Mouse (Mus musculus) bone marrow, adult 2 months (tissue): Measurements from ENCODE around the gene Nme9. TPM values are rescaled to one million over a fixed set of nuclear protein-coding genes. Genes with fewer than 3 reads are reported as not detected.
A peak's percentile ranks its signal among the peaks of the same experiment; 100 is the strongest.

Experiments
- H3K27ac ChIP-seq: fragments of 200-500 bp; 2 replicates; pipeline ENCODE4 v1.5.1; 2012; ENCODE audit warnings: low read depth, mild to moderate bottlenecking, control low read depth, inconsistent platforms, low read length; ENCODE audit not compliant: control insufficient read depth, poor library complexity, insufficient read depth
- H3K4me1 ChIP-seq: fragments of 200-500 bp; 2 replicates; pipeline ENCODE4 v1.6.1; 2011; ENCODE audit warnings: low read length; ENCODE audit not compliant: control insufficient read depth, insufficient read depth
- H3K4me3 ChIP-seq: fragments of 200-500 bp; replicated peaks from 2 replicates; pipeline ENCODE3; 2011; ENCODE audit warnings: mild to moderate bottlenecking, low read depth, low read length, control low read depth; ENCODE audit not compliant: control insufficient read depth
- CTCF ChIP-seq: fragments of 200-500 bp; IDR thresholded peaks from 2 replicates; pipeline ENCODE4 v1.5.1; 2011; ENCODE audit warnings: low read length, control low read depth; ENCODE audit not compliant: control insufficient read depth, insufficient read depth
- POLR2A ChIP-seq: fragments of 200-500 bp; IDR thresholded peaks from 2 replicates; pipeline ENCODE4 v1.6.1; 2011; ENCODE audit warnings: low read depth, mild to moderate bottlenecking, control low read depth, low read length, borderline replicate concordance; ENCODE audit not compliant: control insufficient read depth
- WGBS: fragments of 180-500 bp; shearing (Covaris S2); methylation state at CpG from one replicate; pipeline ENCODE4 v1.1.7; 2018; 5-methylcytosine and 5-hydroxymethylcytosine counted together
- polyA plus RNA-seq: library from polyadenylated mRNA; stranded (reverse); fragments of >200 nt; gene quantifications from 2 replicates; pipeline ENCODE4 v1.2.4, GENCODE M21; 2011; ENCODE audit warnings: low replicate concordance; ENCODE audit not compliant: missing spikeins, insufficient read depth, insufficient read length

Gene Nme9
- polyA plus RNA-seq, 1 experiment: not detected

GRCm38 (mm10) chr9:99431963-99432362, 19.3 kb upstream of the Nme9 start:
- TF ChIP-seq CTCF (no peak), POLR2A (no peak)
- Histone ChIP-seq H3K4me3 (no peak overlapping the region), H3K27ac (no peak overlapping the region), H3K4me1 (no peaks in the 10 kb centered on the region)
- 72% methylated on average over 6 of the region's 6 CpGs for WGBS

- TF ChIP-seq CTCF: no peak
- TF ChIP-seq POLR2A: no peak
- 50% methylated on average over 4 of the region's 4 CpGs for WGBS
- H3K27ac ChIP-seq: no peak overlapping the region
Measured at GRCm38 (mm10) chr9:99432478-99432877, 18.8 kb upstream of the Nme9 start.

GRCm38 (mm10) chr9:99434892-99435618, 16.2 kb upstream of the Nme9 start:
- 68% methylated on average over 14 of the region's 14 CpGs for WGBS
- Histone ChIP-seq H3K4me1 (no peaks in the 10 kb centered on the region), H3K27ac (no peak overlapping the region), H3K4me3 (no peak overlapping the region)
- no peak for TF ChIP-seq POLR2A
- no peak for TF ChIP-seq CTCF

More at GRCm38 (mm10) chr9:99432478-99432877, 18.8 kb upstream of the Nme9 start:
- H3K4me1 ChIP-seq: no peaks in the 10 kb centered on the region
- H3K4me3 ChIP-seq: no peak overlapping the region

- no peaks in the 10 kb centered on the region for H3K4me1 ChIP-seq
- WGBS: 47% methylated on average over 16 of the region's 16 CpGs
- no peak for TF ChIP-seq POLR2A
- no peak for TF ChIP-seq CTCF
- H3K27ac ChIP-seq: no peak overlapping the region
- H3K4me3 ChIP-seq: peak overlapping the region; percentile 4
Measured at GRCm38 (mm10) chr9:99435619-99436181, 15.6 kb upstream of the Nme9 start.

GRCm38 (mm10) chr9:99436182-99437030, 14.9 kb upstream of the Nme9 start:
- Histone ChIP-seq H3K27ac (peak overlapping the region; percentile 26; the same call in 1 of the 2 replicates), H3K4me1 (no peaks in the 10 kb centered on the region), H3K4me3 (peak overlapping the region; percentile 52)
- WGBS: 2% methylated on average over 86 of the region's 86 CpGs
- no peak for TF ChIP-seq CTCF
- TF ChIP-seq POLR2A: no peak

- TF ChIP-seq POLR2A (no peak), CTCF (no peak)
- Histone ChIP-seq H3K4me3 (peak within 1 kb of the TSS; percentile 52), H3K27ac (peak within 1 kb of the TSS; percentile 26; the same call in 1 of the 2 replicates), H3K4me1 (no peaks in the 10 kb centered on the region)
- 13% methylated on average over 27 of the region's 27 CpGs for WGBS
Measured at GRCm38 (mm10) chr9:99437031-99437764, 14.1 kb upstream of the Nme9 start, which contains the start of gene Mras. Gene Mras (minus strand): TSS chr9:99437381.

GRCm38 (mm10) chr9:99437781-99438565, 13.3 kb upstream of the Nme9 start:
- 79% methylated on average over 12 of the region's 12 CpGs for WGBS
- no peaks in the 10 kb centered on the region for H3K4me1 ChIP-seq
- H3K4me3 ChIP-seq: no peak overlapping the region
- H3K27ac ChIP-seq: no peak overlapping the region
- TF ChIP-seq POLR2A: no peak
- no peak for TF ChIP-seq CTCF
